Mouse (Mus musculus) c-Kit-positive CD71-positive TER-119-positive erythroid progenitor cells, embryonic 14.5 days (primary cell): ENCODE results near the gene 4921517D22Rik.
A peak's percentile ranks its signal among the peaks of the same experiment; 100 is the strongest.

ENCODE experiments used
- DNase-seq: peaks from one replicate; pipeline ENCODE4 v3.0.0-alpha.2; 2013; ENCODE audit warnings: low spot score

Gene 4921517D22Rik

DNA sequence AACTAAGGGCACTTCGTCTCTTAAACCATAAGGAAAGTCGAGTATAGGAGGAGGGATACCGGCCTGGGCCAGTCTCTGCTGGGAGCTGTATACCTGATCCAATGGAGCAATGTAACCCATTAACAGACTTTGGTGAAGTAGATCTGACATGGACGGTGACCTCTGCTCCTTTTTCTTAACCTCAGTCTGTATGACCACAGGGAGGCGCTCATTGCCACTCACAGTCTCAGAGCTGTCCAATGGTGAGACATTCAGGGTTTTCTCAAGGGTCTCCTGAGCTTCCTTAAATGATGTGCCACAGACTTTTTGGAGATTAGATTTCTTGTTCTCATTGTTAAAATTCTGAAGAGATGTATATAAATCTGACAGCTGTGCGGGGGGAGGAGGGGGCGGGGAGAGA, 3.3 kb downstream of the 4921517D22Rik start:
- DNase-seq, result no peak

DNA sequence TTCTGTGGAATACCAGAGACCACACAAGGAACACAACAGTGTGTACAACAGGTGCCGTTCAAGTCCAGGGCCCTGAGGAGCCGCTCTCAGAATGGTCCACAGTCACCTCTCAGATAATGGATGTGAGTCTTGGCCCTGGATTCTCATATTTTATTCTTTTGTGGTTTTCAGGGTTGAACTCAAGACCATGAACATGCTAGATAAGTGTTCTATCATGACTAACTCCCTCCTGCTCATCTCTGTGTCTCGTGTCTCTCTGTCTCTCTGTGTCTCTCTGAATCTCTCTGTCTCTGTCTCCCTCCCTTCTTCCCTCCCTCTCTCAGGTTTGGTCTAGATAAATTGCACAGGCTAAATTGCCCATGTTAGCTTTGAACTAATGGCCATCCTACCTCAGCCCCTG, 4.1 kb downstream of the 4921517D22Rik start:
- DNase-seq, result no peak

DNA sequence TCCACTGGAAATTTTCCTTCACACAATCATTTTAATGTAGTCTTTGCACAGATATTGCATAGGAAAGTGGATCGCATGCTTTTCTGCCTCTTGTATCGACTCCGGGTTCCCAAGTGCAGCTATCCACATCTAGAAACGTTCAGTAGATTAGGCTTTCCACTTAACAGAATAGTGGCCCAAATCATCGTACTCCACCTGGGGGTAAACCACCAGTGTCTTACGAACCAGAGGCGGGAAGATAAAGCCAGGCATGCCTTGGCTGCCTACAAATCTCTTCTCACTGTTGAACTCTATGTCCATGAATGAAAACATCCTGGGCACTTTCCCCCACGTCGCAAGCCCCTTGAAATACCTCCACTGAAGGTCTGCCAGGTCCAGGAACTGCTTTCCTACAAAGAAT, 4.6 kb downstream of the 4921517D22Rik start:
- DNase-seq, result no peak

DNA sequence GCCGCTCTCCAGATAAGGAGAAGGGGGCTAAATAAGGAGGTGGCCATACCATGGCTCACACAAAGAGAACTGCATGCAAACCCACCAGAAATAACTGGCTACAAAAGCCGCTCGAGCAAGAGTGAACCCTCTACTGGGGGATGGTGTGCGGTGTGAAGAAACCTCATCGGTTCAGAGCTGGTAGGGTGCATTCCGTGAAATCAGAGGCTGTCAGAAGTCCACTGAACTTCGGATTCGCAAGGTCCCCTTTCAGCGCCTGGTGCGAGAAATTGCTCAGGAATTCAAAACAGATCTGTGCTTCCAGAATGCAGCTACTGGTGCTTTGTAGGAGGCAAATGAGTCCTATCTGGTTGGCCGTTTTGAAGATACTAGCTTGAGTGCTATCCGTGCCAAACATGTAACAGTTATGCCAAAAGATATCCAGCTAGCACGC, 5.6 kb downstream of the 4921517D22Rik start:
- no peak for DNase-seq

DNA sequence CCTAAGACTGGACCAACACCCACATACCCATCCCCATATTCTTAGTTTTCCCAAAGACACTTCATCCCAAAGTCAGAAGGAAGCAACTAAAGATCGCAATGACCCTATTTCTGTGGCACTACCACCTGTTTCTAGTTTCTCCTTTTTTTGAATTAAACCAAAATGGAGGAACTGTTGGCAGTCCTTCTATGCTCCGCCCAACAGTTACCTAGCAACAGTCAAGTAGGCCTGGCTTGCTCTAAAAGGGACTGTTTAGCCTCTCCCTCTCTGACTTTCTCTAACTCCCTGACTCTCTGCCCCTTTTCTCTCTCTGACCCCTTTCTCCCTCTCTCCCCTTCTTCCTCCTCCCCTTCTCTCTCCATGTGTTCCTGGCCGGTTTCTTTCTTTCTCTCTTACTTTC, 8.7 kb downstream of the 4921517D22Rik start:
- DNase-seq, result no peak

DNA sequence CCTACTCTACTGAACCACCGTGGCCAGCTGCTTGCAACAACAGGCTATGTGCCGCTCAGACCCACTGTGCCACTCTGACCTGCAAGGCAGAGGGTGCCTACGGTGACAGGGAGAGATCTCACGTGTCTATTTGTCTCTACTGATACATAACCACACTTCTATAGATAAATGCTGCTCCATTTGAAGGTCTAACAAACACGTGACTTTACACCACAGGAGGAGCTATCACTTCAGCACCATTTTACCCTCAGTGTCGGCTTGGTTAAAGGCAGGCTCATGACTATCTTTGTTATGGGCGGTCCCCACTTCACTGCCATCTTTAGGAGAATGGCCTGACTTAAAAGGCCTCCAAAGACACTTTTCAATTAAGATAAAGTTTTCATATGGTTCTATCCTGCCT, 11.3 kb downstream of the 4921517D22Rik start:
- DNase-seq, result peak; percentile 59

DNA sequence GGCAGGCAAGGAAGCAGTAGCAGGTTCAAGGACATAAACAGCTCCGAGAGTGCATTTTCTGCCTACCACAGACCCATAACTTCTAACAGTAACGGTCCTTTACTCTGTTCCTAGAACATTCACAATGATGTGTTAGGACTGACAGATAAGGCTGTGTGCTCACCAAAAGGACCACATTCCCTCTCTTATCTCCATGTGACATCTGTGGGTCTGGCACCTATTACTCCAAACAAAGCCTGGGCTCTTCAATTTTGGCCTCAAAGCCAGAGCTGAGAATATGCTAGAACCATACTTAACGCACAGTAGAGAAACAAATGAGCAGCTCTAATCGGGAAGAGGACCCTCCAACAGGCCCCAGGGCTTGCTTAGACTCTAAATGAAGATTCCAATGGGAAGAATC, 14.0 kb downstream of the 4921517D22Rik start:
- no peak for DNase-seq

DNA sequence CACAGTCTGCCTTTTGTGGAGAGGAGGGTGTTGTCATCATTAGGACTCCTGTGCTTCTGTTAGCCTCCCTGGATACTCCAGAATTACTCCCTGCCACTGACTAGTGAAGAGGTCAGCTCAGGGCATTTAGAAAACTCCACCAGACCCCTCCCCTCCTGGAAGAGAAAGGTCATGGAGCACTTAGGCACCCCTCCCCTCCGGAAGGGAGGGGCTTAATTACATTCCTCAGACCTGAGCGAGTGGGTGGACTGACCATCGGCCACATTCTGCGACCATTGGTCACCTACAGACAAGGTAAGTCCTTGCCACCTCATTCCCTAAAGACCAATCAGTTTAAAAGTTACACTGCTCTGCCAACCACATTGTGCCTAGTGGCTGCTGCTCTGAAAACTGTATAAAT, 14.6 kb downstream of the 4921517D22Rik start:
- no peak for DNase-seq

DNA sequence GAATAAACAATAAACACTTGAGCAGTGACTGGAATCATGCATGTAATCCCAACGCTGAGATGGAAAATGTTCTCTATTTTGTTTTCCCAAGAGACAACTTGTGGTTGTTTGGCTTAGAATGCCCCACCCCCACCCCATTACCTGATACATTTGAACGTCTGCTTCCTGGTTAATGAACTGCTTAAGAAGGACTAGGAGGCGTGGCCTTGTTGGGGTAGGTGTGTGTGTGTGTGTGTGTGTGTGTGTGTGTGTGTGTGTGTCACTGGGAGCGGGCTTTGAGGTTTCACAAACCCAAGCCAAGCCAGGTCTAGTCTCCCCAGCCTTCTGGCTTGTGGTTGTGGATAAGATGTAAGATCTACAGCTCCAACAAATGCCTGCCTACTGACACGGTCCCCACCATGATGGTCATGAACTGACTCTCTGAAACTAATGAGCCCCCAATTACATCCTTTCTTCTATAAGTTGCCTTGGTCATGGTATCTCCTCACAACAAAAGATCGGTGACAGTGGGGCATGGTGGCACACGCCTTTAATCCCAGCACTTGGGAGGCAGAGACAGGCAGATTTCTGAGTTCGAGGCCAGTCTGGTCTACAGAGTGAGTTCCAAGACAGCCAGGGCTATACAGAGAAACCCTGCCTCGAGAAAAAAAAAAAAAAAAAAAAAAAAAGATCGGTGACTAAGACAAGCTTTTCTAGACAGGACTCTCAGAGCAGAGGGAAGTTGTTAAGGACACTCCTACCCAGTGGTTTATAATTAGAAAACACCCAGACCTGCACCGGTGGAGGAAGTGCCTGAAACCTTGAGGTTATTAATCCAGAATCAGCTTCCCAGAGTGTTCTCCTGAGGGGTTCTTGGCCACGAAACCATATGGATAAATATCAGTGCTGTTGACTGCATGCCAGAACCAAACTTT, 17.3 kb downstream of the 4921517D22Rik start:
- no peak for DNase-seq

DNA sequence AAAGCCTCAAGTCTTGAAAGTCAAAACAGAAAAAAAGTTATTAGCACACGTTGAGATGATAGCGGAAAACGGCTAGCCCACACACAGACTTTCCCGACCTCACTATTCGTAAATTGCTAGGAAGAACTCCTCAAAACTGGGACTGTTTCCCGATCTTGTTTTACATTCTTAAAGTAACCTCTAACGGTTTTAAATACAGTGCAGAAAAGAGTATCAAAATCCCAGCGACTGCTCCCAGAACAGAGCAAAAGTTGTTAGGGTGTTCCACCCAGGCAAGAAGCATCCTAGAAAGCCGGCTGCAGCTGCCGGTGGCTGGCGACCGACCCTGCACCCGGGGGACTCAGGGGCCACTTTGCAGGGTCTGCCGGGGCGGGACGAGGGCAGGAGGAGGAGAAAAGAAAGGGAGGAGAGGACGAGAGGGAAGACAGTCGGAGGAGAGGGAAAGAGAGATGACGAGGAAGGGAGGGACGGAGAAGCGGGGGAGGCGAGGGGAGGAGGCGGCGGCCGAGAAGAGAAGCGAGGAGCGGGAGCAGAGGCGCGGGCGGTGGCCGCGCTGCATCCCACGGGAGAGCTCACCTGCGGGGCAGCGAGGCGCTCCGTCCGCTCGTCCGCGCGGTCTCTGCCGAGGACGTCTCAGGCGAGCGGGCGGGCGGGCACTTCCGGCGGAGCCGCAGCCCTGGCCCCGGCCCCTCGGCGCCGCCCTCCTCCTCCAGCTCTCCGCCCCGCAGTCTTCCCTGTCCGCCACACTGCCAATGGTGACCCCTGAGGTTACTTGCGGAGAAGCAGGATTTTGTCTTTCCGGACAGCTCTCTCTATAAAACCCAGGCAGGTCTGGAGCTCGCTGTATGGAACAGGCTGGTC, 18.5 kb downstream of the 4921517D22Rik start, which contains the start of gene Golm1:
Gene Golm1 (minus strand): TSS at position 661 of the 861 bp plus-strand sequence.
- DNase-seq, result peak; percentile 57

DNA sequence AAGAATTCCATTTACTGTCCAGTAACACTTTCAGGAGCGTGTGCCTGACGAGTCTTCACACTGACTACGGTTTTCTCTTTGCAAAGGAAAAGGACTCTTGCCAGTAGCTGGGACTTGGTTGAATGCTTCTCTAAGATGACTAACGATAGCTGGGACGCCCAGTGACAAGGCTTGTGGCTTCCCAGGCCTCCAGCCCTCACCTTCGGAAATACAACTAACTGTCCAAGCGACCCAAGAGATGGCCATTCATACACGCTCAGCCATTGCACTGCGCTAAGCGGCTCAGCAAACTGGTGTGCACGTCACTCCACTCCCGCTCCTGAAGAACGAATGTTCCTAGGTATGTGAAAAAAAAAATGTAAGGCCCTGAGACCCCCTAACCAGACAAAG, 19.2 kb downstream of the 4921517D22Rik start:
- DNase-seq, result peak; percentile 47

DNA sequence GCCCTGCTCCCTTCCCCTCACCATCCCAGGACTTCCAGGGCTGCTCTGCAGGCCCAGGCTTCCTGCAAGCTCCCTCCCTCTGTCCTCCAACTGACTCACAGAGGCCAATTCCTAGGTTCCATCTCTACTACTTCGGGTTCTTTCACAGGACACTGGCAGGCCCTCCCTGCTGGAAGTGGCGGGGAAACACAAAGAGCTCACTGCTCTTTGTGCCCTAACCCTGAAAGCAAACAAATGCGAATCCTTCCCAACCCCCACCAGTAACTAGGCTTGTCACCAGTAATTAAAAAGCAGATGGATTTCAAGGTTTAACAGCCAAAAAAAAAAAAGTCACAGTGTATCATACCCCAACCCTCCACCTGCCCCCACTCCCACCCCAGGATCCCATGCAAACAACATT, 19.7 kb downstream of the 4921517D22Rik start:
- no peak for DNase-seq

DNA sequence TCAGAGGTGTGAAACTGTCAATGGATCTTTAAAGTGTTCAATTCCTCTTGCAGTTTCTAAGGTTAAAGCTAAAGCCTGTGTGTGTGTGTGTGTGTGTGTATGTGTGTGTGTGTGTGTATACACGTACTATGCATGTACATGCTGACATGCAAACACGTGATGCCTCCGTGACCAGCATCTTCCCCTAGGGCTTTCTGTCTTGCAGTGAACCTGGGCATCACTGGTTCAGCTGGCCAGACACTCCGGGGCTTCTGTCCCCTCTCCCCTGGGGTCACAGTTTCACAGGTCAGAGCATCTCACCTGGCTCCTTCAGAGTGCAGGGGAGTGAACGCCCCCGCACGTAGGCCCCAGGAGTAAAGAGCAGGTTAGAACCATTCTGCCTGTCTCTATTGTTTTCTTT, 20.3 kb downstream of the 4921517D22Rik start:
- DNase-seq, result no peak

DNA sequence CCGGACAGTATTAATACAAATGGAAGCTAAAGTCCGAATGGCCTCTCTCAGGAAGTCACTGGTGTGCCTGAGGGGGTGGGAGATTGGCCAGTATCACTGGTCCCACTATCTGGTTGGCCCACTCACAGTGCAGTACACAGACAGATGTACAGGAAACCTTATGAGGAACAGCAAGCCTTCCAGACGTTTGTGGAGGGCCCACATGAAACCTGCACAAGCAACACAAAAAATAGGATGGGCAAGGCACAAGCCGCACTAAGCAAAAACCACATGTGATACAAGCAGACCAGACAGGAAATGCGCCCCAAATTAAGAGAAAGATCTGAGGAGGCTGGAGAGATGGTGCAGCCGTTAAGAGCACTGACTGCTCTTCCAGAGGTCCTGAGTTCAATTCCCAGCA, 21.7 kb downstream of the 4921517D22Rik start:
- no peak for DNase-seq

DNA sequence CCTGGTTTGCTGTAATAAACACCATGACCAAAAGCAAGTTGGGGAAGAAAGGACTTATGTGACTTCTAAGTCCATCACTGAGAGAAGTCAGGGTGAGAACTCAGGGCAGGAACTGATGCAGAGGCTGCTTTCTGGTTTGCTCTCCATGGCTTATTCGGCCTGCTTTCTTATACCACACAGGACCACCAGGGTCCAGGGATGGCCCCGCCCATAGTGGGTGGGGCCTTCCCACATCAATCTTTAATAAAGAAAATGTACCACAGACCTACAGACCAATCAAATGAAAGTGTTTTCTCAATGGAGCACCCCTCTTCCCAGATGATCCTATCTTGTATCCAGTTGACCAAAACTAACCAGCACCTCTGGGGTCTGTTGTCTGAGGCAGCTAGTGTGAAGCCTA, 22.4 kb downstream of the 4921517D22Rik start:
- no peak for DNase-seq

DNA sequence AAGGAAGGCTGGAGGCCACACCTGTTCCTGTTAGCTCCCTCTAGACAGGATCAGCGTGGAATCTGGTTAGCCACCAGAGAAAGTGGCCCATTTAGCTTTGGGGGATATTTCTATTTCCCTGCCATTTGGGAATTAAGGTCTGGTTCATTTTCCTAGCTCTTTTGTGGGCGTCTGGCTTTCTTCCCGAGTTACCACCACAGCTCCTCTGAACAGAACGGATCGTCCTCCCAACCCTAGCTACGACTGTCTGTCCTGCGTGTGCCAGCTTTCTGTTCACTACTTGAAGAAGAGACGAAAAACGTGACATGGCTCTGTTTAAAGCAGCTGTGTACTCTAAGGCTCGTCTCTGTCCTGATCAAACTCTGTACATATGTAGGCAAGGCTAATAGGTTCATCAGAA, 24.0 kb downstream of the 4921517D22Rik start:
- DNase-seq, result no peak

DNA sequence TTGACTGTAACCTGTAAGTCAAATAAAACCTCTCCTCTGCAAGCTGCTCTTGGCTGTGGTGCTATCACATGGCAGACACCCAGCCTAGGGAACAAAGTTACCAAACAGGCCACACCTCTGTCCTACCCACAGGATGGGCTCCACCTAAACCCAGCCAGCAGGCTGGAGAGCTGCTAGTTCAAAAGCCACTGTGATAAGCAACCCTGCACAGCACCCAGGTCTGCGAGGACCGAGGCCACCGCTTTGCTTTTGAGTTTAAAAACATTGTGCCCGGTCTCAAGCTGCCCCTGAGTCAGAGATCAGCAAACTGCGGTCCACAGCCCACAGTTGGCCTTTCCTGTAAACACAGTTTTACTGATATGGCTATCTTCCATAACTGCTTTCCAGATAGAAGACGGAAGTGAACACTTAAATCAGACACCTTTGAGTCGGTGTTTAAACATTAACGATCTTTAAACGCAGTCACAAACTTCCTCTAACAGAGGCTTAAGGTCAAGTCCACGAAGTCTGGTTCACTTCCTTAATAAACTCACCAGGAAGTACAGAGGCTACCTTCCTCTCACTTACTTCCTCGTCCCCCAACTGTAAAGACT, 25.3 kb downstream of the 4921517D22Rik start:
- DNase-seq, result peak; percentile 81

DNA sequence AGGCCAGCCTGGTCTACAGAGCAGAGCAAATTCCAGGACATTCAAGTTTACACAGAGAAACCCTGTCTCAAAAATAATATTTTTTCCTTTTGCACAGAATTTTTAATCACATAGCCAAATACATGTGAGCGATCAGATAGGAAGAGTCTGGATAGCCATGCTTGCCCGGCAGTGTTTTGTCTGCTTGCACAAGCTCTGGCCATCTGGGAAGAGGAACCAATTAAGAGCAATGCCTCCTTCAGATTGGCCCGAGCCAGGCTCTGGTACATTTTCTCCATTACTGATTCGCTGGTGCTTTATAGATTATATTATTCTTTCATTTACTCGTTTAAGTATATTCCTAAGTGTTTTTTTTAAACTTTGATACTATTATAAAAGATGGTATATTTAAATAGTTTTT, 26.1 kb downstream of the 4921517D22Rik start:
- no peak for DNase-seq

DNA sequence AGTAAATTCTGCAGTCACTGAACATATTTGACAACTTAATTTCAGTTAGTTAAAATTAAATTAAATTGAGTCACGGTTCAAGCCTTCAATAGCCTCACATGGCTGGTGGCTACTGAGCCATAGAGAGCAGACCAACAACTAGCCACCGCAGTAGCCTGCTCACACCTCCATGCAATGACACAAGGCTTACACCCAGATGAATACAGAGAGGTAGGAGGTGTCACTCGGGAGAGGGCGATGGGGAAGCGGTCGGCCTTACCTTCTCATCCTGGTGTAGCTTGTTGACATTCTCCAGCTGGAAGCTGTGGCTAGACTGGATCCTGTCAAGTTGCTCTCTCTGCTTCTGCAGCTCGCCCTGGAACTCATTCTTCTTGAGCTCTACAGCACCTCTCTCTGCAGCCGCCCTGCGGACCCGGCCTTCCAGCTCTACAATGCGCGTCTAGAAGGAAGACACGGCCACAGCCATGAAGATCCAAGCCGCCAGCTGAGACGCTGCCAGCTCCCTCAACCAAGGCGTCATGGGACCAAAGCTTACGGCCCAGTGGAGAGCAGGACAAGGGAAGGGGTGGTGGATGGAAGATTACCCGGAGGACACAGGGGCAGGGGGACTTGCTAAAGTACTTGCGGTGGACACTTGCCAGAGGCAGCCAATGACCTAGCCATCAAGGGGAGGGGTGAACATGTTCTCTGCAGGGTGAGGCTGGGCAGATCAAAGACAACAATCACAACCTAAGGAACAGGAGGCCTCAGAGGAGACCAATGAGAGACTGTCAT, 29.8 kb downstream of the 4921517D22Rik start:
- no peak for DNase-seq

DNA sequence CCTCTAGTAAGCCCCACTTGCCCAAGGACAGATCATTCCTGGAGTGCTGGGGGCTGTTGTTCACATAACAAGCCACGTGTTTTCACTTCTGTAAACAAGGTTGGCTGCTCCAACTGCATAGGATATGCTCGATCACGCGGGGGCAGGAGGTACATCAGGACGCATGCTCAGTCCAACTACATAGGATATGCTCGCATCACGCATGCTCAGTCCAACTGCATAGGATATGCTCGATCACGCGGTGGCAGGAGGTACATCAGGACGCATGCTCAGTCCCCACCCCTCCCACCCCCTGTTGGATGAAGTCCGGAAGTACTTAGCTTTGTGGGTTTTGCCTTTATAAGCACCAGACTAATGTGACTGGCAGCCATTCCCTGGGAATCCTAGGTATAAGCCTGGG, 31.9 kb downstream of the 4921517D22Rik start:
- DNase-seq, result no peak

DNA sequence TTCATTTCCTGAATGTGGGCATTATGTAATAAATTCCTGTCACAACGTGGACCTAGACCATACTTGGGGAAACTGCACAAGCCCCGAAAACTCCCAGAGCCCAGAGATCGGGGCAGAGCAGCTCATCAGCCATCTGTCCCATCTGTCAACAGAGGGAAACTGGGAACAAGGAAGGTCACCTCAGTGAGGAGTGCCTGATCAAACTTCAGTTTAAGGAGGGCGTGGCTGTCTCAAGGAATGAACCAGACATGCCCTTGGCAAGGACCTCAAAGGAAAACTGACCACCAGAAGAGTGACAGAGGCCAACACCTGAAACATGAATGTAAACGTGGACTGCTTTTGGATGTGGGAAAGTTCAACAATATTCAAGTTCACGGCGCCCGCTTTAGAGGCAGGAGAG, 32.5 kb downstream of the 4921517D22Rik start:
- no peak for DNase-seq

DNA sequence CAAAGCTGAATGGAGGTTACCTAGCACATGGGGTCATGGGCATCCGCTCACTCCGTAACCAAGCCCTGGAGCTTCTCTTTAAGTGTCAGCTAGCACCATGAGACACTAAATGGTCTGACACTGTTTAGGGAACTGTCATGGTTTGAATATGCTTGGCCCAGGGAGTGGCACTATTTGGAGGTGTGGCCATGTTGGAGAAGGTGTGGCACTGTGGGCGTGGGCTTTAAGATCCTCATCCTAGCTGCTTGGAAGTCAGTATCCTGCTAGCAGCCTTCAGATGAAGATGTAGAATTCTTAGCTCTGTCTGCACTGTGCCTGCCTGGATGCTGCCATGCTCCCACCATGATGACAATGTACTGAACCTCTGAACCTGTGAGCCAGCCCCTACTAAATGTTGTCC, 33.5 kb downstream of the 4921517D22Rik start:
- DNase-seq, result no peak
